Mouse (Mus musculus): ENCODE measurements around the gene Prdx2. TPM values are rescaled to one million over a fixed set of nuclear protein-coding genes. Genes with fewer than 3 reads are reported as not detected.

Prdx2 gene
- polyA plus RNA-seq, 2 experiments, result 1,155 to 2,207 TPM

DNA sequence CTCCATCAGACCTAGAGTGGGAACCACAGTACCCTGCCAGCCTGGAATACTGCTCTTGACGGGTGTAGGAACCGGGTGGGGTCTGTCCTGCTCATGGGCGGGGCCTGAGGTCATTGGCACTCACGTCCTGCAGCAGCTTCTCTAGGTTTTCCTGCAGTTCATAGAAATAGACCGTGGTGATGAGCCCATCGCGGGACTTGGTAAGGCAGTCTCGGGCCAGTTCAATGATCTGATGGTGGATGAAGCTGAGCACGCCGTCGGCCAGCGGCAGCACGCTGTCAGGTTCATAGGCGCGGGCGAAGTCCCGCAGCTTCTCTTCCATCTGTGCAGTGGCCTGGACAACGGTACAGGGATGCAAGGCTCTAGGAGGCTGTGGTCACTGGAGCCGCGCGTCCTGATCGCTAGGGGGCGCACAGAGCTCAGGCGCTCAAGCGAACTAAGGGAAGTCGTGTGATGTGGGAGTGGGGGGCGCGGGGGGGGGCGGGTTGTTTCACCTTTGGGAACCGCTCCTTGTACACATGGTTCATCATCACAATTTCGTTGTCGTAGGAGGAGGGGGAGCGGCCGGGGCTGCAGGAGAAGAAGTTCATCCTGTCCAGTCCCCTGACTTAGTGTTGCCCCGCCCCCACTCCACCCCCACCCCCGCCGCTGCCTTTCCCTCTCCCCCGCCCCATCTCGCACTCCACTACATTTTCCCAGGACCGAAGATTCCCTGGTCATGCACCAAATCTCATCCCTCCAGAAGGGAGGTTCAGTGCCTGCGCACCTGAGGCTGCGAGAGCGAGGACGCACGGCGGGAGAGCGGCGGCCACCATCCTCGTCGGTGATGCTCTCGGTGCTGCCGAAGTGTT lies 40.7 kb upstream of the Prdx2 start:
- H3K27ac ChIP-seq, result no peak overlapping the region
- H3K4me2 ChIP-seq (ENCODE audit: low read depth), result peak overlapping the region; percentile 27; the same call in 1 of the 2 replicates
- H3K4me3 ChIP-seq (ENCODE audit: insufficient read depth in 1 of 2, low read depth in 2 of 2, low read length in 2 of 2), result no peak overlapping the region
- H3K9ac ChIP-seq (replicated peaks), result no peak overlapping the region
- H3K27me3 ChIP-seq (ENCODE audit: control insufficient read depth, insufficient read depth, low read length), result peaks cover 31% of the 10 kb centered on the region
- H3K4me1 ChIP-seq (replicated peaks; ENCODE audit: control insufficient read depth in 2 of 2, insufficient read depth in 2 of 2, low read length in 1 of 2), result no peaks in the 10 kb centered on the region
- no peaks in the 10 kb centered on the region for H3K9me3 ChIP-seq (ENCODE audit: control insufficient read depth, low read length)
- TF ChIP-seq CTCF (IDR thresholded peaks at IDR 0.05; ENCODE audit: low read depth) (peak; percentile 92), EP300 (IDR thresholded peaks at IDR 0.05; ENCODE audit: low read depth) (no peak)
- 6% methylated on average over 52 of the region's 52 CpGs for WGBS (ENCODE audit: insufficient replicate concordance)
- no peaks in the 10 kb centered on the region for H3K36me3 ChIP-seq (replicated peaks; ENCODE audit: control insufficient read depth, insufficient read depth, low read depth)
- DNase-seq (ENCODE audit: low read depth in 3 of 3, low spot score in 3 of 3) (no peak), ATAC-seq (ENCODE audit: insufficient read depth) (0 out of 2 replicates have a peak, but pooled peaks have one; percentile 47)

GRCm38 (mm10) chr8:84930582-84930981 lies 38.8 kb upstream of the Prdx2 start:
- no peak for TF ChIP-seq CTCF (IDR thresholded peaks at IDR 0.05; ENCODE audit: low read depth)
- no peak for TF ChIP-seq EP300 (IDR thresholded peaks at IDR 0.05; ENCODE audit: low read depth)
- H3K36me3 ChIP-seq (replicated peaks; ENCODE audit: control insufficient read depth, insufficient read depth, low read depth), result no peaks in the 10 kb centered on the region
- no peak overlapping the region for H3K9ac ChIP-seq (replicated peaks)
- H3K27me3 ChIP-seq (ENCODE audit: control insufficient read depth, insufficient read depth, low read length), result peaks cover 50% of the 10 kb centered on the region
- ATAC-seq (ENCODE audit: insufficient read depth) (no peak), DNase-seq (ENCODE audit: low read depth in 3 of 3, low spot score in 3 of 3) (no peak)
- H3K4me1 ChIP-seq (replicated peaks; ENCODE audit: control insufficient read depth in 2 of 2, insufficient read depth in 2 of 2, low read length in 1 of 2), result peaks cover 0 to 2% of the 10 kb centered on the region in 2 experiments; a peak in 1 of 4 replicates
- no peak overlapping the region for H3K4me3 ChIP-seq (ENCODE audit: insufficient read depth in 1 of 2, low read depth in 2 of 2, low read length in 2 of 2)
- no peak overlapping the region for H3K4me2 ChIP-seq (ENCODE audit: low read depth)
- H3K9me3 ChIP-seq (ENCODE audit: control insufficient read depth, low read length), result no peaks in the 10 kb centered on the region
- H3K27ac ChIP-seq, result no peak overlapping the region
- 78% methylated on average over 13 of the region's 13 CpGs for WGBS (ENCODE audit: insufficient replicate concordance)

- Histone ChIP-seq H3K4me2 (ENCODE audit: low read depth) (no peak overlapping the region), H3K4me1 (replicated peaks; ENCODE audit: control insufficient read depth in 2 of 2, insufficient read depth in 2 of 2, low read length in 1 of 2) (peaks cover 5 to 7% of the 10 kb centered on the region in 2 experiments), H3K36me3 (replicated peaks; ENCODE audit: control insufficient read depth, insufficient read depth, low read depth) (no peaks in the 10 kb centered on the region), H3K9ac (replicated peaks) (no peak overlapping the region), H3K9me3 (ENCODE audit: control insufficient read depth, low read length) (no peaks in the 10 kb centered on the region), H3K27ac (no peak overlapping the region), H3K27me3 (ENCODE audit: control insufficient read depth, insufficient read depth, low read length) (peaks cover 81% of the 10 kb centered on the region), H3K4me3 (ENCODE audit: insufficient read depth in 1 of 2, low read depth in 2 of 2, low read length in 2 of 2) (no peak overlapping the region)
- ATAC-seq (ENCODE audit: insufficient read depth) (no peak), DNase-seq (ENCODE audit: low read depth in 3 of 3, low spot score in 3 of 3) (no peak)
- TF ChIP-seq CTCF (IDR thresholded peaks at IDR 0.05; ENCODE audit: low read depth) (no peak), EP300 (IDR thresholded peaks at IDR 0.05; ENCODE audit: low read depth) (no peak)
- 66% methylated on average over 16 of the region's 16 CpGs for WGBS (ENCODE audit: insufficient replicate concordance)
Observed at GRCm38 (mm10) chr8:84933767-84934559, 35.4 kb upstream of the Prdx2 start.

- no peak overlapping the region for H3K9ac ChIP-seq (replicated peaks)
- no peak overlapping the region for H3K27ac ChIP-seq
- H3K27me3 ChIP-seq (ENCODE audit: control insufficient read depth, insufficient read depth, low read length), result peaks cover 75% of the 10 kb centered on the region
- H3K36me3 ChIP-seq (replicated peaks; ENCODE audit: control insufficient read depth, insufficient read depth, low read depth), result no peaks in the 10 kb centered on the region
- H3K9me3 ChIP-seq (ENCODE audit: control insufficient read depth, low read length), result no peaks in the 10 kb centered on the region
- H3K4me1 ChIP-seq (replicated peaks; ENCODE audit: control insufficient read depth in 2 of 2, insufficient read depth in 2 of 2, low read length in 1 of 2), result peaks cover 5 to 7% of the 10 kb centered on the region in 2 experiments
- TF ChIP-seq EP300 (IDR thresholded peaks at IDR 0.05; ENCODE audit: low read depth) (no peak), CTCF (IDR thresholded peaks at IDR 0.05; ENCODE audit: low read depth) (no peak)
- DNase-seq (ENCODE audit: low read depth in 3 of 3, low spot score in 3 of 3), result no peak
- no peak overlapping the region for H3K4me3 ChIP-seq (ENCODE audit: insufficient read depth in 1 of 2, low read depth in 2 of 2, low read length in 2 of 2)
- WGBS (ENCODE audit: insufficient replicate concordance), result 2% methylated on average over 15 of the region's 15 CpGs
- no peak for ATAC-seq (ENCODE audit: insufficient read depth)
- no peak overlapping the region for H3K4me2 ChIP-seq (ENCODE audit: low read depth)
Observed at GRCm38 (mm10) chr8:84934860-84935259, 34.5 kb upstream of the Prdx2 start.

DNA sequence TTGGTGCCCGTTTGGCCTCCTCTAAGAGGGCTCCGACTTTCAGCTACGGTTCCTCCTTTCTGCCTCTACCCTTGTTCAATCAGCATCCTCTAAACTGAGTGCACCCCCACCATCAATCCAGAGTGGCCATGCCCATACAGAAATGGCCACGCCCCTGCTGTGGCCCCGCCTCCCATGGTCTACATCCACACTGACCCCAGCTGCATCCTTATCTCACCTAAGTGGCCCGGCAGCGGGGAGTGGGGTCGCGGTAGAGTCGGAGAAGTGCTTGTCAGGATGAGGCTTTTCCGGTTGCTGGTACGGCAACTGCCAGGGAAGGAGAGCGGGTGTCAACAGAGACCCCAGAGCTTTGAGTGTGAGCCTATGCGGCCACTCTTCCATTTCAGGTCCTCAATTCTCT lies 33.9 kb upstream of the Prdx2 start:
- Histone ChIP-seq H3K9ac (replicated peaks) (no peak overlapping the region), H3K4me1 (replicated peaks; ENCODE audit: control insufficient read depth in 2 of 2, insufficient read depth in 2 of 2, low read length in 1 of 2) (peaks cover 5 to 7% of the 10 kb centered on the region in 2 experiments), H3K4me2 (ENCODE audit: low read depth) (no peak overlapping the region), H3K36me3 (replicated peaks; ENCODE audit: control insufficient read depth, insufficient read depth, low read depth) (no peaks in the 10 kb centered on the region), H3K9me3 (ENCODE audit: control insufficient read depth, low read length) (no peaks in the 10 kb centered on the region), H3K4me3 (ENCODE audit: insufficient read depth in 1 of 2, low read depth in 2 of 2, low read length in 2 of 2) (no peak overlapping the region), H3K27me3 (ENCODE audit: control insufficient read depth, insufficient read depth, low read length) (peaks cover 69% of the 10 kb centered on the region), H3K27ac (no peak overlapping the region)
- TF ChIP-seq CTCF (IDR thresholded peaks at IDR 0.05; ENCODE audit: low read depth) (no peak), EP300 (IDR thresholded peaks at IDR 0.05; ENCODE audit: low read depth) (no peak)
- no peak for DNase-seq (ENCODE audit: low read depth in 3 of 3, low spot score in 3 of 3)
- WGBS (ENCODE audit: insufficient replicate concordance), result 3% methylated on average over 14 of the region's 14 CpGs
- ATAC-seq (ENCODE audit: insufficient read depth), result no peak
